Mouse (Mus musculus) G1E-ER4 (cell line): ENCODE data around the gene Col18a1. TPM values are rescaled to one million over a fixed set of nuclear protein-coding genes. Genes with fewer than 3 reads are reported as not detected.

ENCODE experiments used
- GATA1 ChIP-seq: IDR thresholded peaks from one replicate; pipeline ENCODE4 v1.8.0; 2012; ENCODE audit warnings: low read length, inconsistent platforms
- polyA plus RNA-seq: library from polyadenylated mRNA; stranded (reverse); fragments of >175 nt; gene quantifications from 2 replicates; pipeline ENCODE4 v1.2.3, GENCODE M21; 2012

Gene Col18a1
- polyA plus RNA-seq, 1 experiment, result 252 TPM

GRCm38 (mm10) chr10:77129637-77130410 is 36.5 kb downstream of the Col18a1 start:
- TF ChIP-seq GATA1, result no peak

- TF ChIP-seq GATA1, result no peak
Measured at GRCm38 (mm10) chr10:77127926-77128325, 38.4 kb downstream of the Col18a1 start.

GRCm38 (mm10) chr10:77126590-77126989 is 39.8 kb downstream of the Col18a1 start:
- TF ChIP-seq GATA1, result no peak

GRCm38 (mm10) chr10:77125078-77125731 is 41.1 kb downstream of the Col18a1 start:
- no peak for TF ChIP-seq GATA1

GRCm38 (mm10) chr10:77123953-77124352 is 42.4 kb downstream of the Col18a1 start:
- TF ChIP-seq GATA1, result no peak

- TF ChIP-seq GATA1, result no peak
Measured at GRCm38 (mm10) chr10:77121287-77122022, 44.9 kb downstream of the Col18a1 start.

GRCm38 (mm10) chr10:77120501-77120900 is 45.8 kb downstream of the Col18a1 start:
- no peak for TF ChIP-seq GATA1

GRCm38 (mm10) chr10:77119437-77119836 is 46.9 kb downstream of the Col18a1 start:
- TF ChIP-seq GATA1, result no peak

- TF ChIP-seq GATA1, result no peak
Measured at GRCm38 (mm10) chr10:77118361-77118760, 48.0 kb downstream of the Col18a1 start.

- no peak for TF ChIP-seq GATA1
Measured at GRCm38 (mm10) chr10:77116537-77117455, 49.6 kb downstream of the Col18a1 start.

- TF ChIP-seq GATA1, result no peak
Measured at GRCm38 (mm10) chr10:77113489-77114240, 52.7 kb downstream of the Col18a1 start.

- TF ChIP-seq GATA1, result no peak
Measured at GRCm38 (mm10) chr10:77111550-77112249, 54.6 kb downstream of the Col18a1 start.

- no peak for TF ChIP-seq GATA1
Measured at GRCm38 (mm10) chr10:77110843-77111242, 55.5 kb downstream of the Col18a1 start.

GRCm38 (mm10) chr10:77110010-77110409 is 56.3 kb downstream of the Col18a1 start:
- no peak for TF ChIP-seq GATA1

- TF ChIP-seq GATA1, result no peak
Measured at GRCm38 (mm10) chr10:77108106-77108505, 58.2 kb downstream of the Col18a1 start.
